Mouse (Mus musculus): Measurements from ENCODE around the gene Pcca.

- TF ChIP-seq CTCF (IDR thresholded peaks at IDR 0.05; ENCODE audit: extremely low read depth, insufficient read depth, insufficient read length, insufficient replicate concordance), result no peak
- TF ChIP-seq POLR2A (IDR thresholded peaks at IDR 0.05; ENCODE audit: low read depth, low read length), result no peak
These were observed 114.1 kb downstream of the Pcca start for GRCm38 (mm10) chr14:122648214-122648613.
